Mouse (Mus musculus): ENCODE measurements around the gene Sult1d1. TPM values are rescaled to one million over a fixed set of nuclear protein-coding genes. Genes with fewer than 3 reads are reported as not detected.
"Not testable (repeated sequence)": the region's sequence is repeated elsewhere in the genome, so short reads cannot be mapped to it uniquely, and the experiment has no call there.

Sult1d1 gene
- polyA plus RNA-seq, 1 experiment from 2014 or later, result not detected

DNA sequence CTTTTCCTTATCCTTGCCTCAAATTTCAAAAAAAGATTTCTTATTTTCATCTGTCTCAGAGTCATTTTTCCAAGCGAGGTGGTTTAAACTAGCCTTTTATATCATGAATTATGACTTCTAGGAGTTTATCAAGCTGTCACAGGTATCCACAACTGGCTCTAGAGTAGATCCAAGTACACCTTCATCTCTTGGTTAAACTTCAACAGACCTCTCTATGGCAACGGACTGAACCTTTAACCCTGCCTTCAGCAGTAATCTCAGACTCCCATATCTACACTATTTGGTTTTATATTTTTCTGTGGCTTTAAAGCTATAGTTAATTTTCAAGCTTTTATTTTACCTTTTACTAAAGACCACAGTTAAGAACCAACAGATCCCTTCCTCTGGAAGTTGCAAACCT, 36.5 kb downstream of the Sult1d1 start:
- no peak overlapping the region for H3K4me2 ChIP-seq (ENCODE audit: low read depth)
- 73% methylated on average over 2 of the region's 2 CpGs for WGBS
- no peak for ATAC-seq (ENCODE audit: insufficient read depth, low FRiP score, low TSS enrichment)
- no peak overlapping the region for H3K9ac ChIP-seq (ENCODE audit: low read length)
- H3K36me3 ChIP-seq (ENCODE audit: control insufficient read depth, insufficient read depth, low read length), result no peaks in the 10 kb centered on the region
- DNase-seq (ENCODE audit: low spot score), result no peak
- H3K4me3 ChIP-seq (ENCODE audit: low read depth, low read length), result no peak overlapping the region
- H3K4me1 ChIP-seq (ENCODE audit: control insufficient read depth, insufficient read depth, low read length), result no peaks in the 10 kb centered on the region
- no peaks in the 10 kb centered on the region for H3K9me3 ChIP-seq (ENCODE audit: control insufficient read depth, low read length)
- no peaks in the 10 kb centered on the region for H3K27me3 ChIP-seq (ENCODE audit: control insufficient read depth, insufficient read depth, low read length)
- no peak overlapping the region for H3K27ac ChIP-seq (ENCODE audit: low read depth, low read length)

DNA sequence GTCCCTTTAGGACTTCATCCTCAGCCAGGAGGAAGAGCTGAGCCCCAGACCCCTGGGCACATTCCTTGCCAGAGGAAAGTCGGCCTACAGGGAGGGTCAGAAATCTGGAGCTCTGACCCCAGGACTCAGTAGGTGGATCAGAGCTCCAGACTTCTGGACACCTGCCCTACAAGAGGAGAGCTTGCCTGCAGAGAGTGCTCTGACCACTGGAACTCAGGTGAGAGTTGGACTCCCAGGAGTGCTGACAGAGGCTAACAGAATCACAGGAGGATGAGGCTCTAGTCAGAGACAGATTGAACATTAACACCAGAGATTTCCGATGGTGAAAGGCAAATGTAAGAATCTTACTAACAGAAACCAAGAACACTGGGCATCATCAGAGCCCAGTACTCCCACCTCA, 45.3 kb downstream of the Sult1d1 start:
- DNase-seq (ENCODE audit: low spot score); ATAC-seq (ENCODE audit: insufficient read depth, low FRiP score, low TSS enrichment); H3K27ac ChIP-seq (ENCODE audit: low read depth, low read length); H3K4me2 ChIP-seq (ENCODE audit: low read depth); H3K9ac ChIP-seq (ENCODE audit: low read length); H3K36me3 ChIP-seq (ENCODE audit: control insufficient read depth, insufficient read depth, low read length); H3K9me3 ChIP-seq (ENCODE audit: control insufficient read depth, low read length); H3K27me3 ChIP-seq (ENCODE audit: control insufficient read depth, insufficient read depth, low read length); H3K4me3 ChIP-seq (ENCODE audit: low read depth, low read length); H3K4me1 ChIP-seq (ENCODE audit: control insufficient read depth, insufficient read depth, low read length): not testable (repeated sequence)
- WGBS, result 88% methylated on average over 2 of the region's 2 CpGs

DNA sequence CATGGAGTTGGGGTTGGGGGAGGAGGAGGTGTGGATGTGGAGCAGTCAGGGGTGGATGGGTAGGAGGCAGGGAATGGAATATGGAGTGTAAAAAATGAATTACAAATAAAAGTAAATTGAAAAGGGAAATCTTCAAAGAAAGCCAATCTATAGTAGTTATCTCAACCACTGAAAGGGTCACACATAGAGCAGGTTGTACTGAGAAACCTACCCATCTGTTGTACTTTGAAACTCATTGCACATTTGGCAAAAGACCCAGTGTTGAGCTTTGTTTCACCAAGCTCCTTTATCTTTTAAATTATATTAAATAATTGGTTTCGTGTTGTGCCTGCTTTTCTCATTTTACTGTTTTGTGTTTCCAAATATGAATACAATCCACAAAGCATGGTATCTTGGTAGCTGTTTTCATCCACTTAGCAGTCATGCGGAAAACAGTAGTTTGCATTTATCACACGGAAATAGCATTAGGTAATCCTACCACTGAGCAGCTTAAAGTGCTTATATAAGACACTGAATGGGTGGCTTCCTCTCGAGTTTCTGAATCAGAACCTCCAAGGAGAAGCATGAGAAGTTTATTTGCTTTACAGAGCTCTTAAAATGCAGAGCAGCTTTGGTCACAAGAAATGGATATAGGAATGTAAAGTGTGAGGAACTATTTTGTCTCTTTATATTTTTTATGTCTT, 62.9 kb downstream of the Sult1d1 start:
- 67% methylated on average over 4 of the region's 4 CpGs for WGBS
- Histone ChIP-seq H3K4me1 (ENCODE audit: control insufficient read depth, insufficient read depth, low read length) (no peaks in the 10 kb centered on the region), H3K4me2 (ENCODE audit: low read depth) (no peak overlapping the region), H3K27me3 (ENCODE audit: control insufficient read depth, insufficient read depth, low read length) (no peaks in the 10 kb centered on the region), H3K9ac (ENCODE audit: low read length) (no peak overlapping the region), H3K27ac (ENCODE audit: low read depth, low read length) (no peak overlapping the region), H3K36me3 (ENCODE audit: control insufficient read depth, insufficient read depth, low read length) (no peaks in the 10 kb centered on the region), H3K4me3 (ENCODE audit: low read depth, low read length) (no peak overlapping the region), H3K9me3 (ENCODE audit: control insufficient read depth, low read length) (no peaks in the 10 kb centered on the region)
- DNase-seq (ENCODE audit: low spot score) (no peak), ATAC-seq (ENCODE audit: insufficient read depth, low FRiP score, low TSS enrichment) (no peak)

Small RNAs within 50 kb of the gene (microRNA-seq; reads per million reads assigned to microRNA genes)
- not detected for gene Mir3969

Other genes starting within 250 kb of the Sult1d1 start
- not detected in 2 replicates for gene Ugt2a3, start 231.8 kb downstream of the Sult1d1 start, polyA plus RNA-seq (2014; fragmentation: Nextera tagmentation; extraction: Ambion mirVana)
- not detected in 2 replicates for gene Ugt2b38, start 144.8 kb downstream of the Sult1d1 start, polyA plus RNA-seq (2014; fragmentation: Nextera tagmentation; extraction: Ambion mirVana)
- not detected in 2 replicates for gene Ugt2a2, start 86.8 kb downstream of the Sult1d1 start, polyA plus RNA-seq (2014; fragmentation: Nextera tagmentation; extraction: Ambion mirVana)
- not detected in 2 replicates for gene Gm43638, start 82.2 kb downstream of the Sult1d1 start, polyA plus RNA-seq (2014; fragmentation: Nextera tagmentation; extraction: Ambion mirVana)
- gene Ugt2a1, start 78.2 kb downstream of the Sult1d1 start, polyA plus RNA-seq (2014; fragmentation: Nextera tagmentation; extraction: Ambion mirVana), result not detected in 2 replicates
- gene Sult1b1, start 30.8 kb downstream of the Sult1d1 start, polyA plus RNA-seq (2014; fragmentation: Nextera tagmentation; extraction: Ambion mirVana), result not detected in 2 replicates
- not detected in 2 replicates for gene Sult1e1, start 22.6 kb upstream of the Sult1d1 start, polyA plus RNA-seq (2014; fragmentation: Nextera tagmentation; extraction: Ambion mirVana)
- not detected in 2 replicates for gene Csn1s1, start 97.2 kb upstream of the Sult1d1 start, polyA plus RNA-seq (2014; fragmentation: Nextera tagmentation; extraction: Ambion mirVana)
- gene Csn2, start 130.6 kb upstream of the Sult1d1 start, polyA plus RNA-seq (2014; fragmentation: Nextera tagmentation; extraction: Ambion mirVana), result not detected in 2 replicates
- gene Csn1s2a, start 205.5 kb upstream of the Sult1d1 start, polyA plus RNA-seq (2014; fragmentation: Nextera tagmentation; extraction: Ambion mirVana), result not detected in 2 replicates
- gene Csn1s2b, start 239.1 kb upstream of the Sult1d1 start, polyA plus RNA-seq (2014; fragmentation: Nextera tagmentation; extraction: Ambion mirVana), result not detected in 2 replicates